Mouse (Mus musculus) monocyte, adult 2 months (primary cell): ENCODE results near the gene Ankzf1.

Source experiments
- DNase-seq, 2 experiments: peaks; one replicate each; pipeline ENCODE4 v3.0.0; 2022; ENCODE audit warnings: low spot score in 2 of 2, low read depth in 1 of 2

Ankzf1 gene

DNA sequence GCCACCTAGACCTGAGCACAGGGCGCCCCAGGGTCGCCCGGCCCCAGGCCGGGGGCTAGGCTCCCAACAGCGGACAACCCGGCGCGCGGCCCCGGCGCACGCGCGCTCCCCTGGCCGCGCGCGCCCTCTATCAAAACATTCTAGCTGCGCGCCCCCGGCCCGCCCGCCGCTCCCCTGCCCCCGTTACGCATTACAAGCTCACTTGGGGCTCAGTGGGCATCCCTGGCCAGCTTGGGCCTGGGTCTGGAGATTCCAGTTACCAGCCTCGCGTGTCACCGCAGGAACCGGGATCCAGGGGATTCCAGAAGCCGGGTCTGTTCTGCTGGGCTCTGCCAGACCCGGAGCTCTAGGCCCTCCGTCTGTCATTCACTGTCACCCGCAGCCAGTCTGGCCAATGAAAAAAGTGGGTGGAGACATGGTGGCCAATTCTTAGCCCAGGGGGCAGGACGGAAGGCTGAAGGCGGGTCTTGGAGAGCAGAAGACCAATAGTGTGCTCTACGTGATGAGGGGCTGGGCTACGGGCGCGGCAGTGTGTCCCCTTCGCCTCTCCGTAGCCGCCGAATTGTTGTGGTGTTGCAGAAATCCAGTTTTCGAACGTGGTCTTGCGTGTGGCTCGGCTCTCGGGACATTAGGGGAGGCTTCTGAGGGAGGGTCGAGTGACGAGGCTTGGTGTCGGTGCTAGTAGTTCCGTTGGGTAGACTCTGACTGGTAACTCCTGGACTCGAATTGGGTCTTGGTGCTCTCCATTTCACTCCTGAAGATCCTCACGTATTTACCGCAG is at the start of gene Ankzf1, which contains the start of gene Atg9a:
Gene Ankzf1 (plus strand): TSS at position 530 of the 781 bp plus-strand sequence.
Gene Atg9a (minus strand): TSS at position 575 of the 781 bp plus-strand sequence.
- DNase-seq: peak; percentile 90 to 93

- DNase-seq: peak; percentile 80 to 95
These were observed 49.4 kb upstream of the Ankzf1 start, which contains the start of the genes Cnppd1 and Retreg2 for GRCm38 (mm10) chr1:75142301-75143261. Cnppd1 (minus strand) TSS chr1:75142711. Retreg2 (plus strand) TSS chr1:75142778.

DNA sequence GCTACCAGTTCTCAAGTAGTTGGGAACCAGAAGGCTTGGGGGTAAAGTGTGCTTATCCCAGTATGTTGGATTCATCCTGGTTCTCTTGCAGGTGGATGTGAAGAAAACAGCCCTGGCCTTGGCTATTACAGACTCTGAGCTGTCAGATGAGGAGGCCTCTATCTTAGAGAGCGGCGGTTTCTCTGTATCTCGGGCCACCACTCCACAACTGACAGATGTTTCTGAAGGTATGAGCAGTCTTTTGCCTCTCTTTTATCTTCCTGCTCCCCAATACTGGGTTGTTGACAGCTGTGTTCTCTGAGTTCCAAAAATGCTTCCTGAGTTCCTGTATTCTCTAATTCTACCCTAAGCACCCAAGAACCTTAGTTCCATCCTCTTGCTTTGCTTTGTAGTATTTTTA is 46.4 kb upstream of the Ankzf1 start:
- DNase-seq: no peak

GRCm38 (mm10) chr1:75147411-75148135 is 44.4 kb upstream of the Ankzf1 start:
- no peak for DNase-seq

- DNase-seq: no peak
These were observed 43.2 kb upstream of the Ankzf1 start for GRCm38 (mm10) chr1:75148727-75149126.

DNA sequence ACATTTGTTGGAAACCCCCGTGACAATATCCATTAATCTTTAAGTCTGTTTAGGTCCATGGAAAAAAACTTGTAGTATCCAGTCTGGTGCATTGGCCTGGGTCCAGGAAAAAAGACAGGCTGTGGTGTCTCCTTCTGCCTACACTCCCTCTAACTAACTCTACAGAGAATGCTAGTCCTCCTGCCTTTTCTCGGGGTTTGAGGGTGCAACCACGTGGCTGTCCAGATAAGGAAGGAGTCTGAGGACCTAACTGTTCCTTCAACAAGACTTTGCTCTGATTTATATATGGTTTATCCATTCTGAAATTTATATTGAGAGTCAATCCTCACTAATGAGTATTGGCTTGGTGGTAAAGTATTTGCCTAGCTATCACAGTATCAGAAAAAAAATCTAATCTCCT is 36.1 kb upstream of the Ankzf1 start:
- no peak for DNase-seq

DNA sequence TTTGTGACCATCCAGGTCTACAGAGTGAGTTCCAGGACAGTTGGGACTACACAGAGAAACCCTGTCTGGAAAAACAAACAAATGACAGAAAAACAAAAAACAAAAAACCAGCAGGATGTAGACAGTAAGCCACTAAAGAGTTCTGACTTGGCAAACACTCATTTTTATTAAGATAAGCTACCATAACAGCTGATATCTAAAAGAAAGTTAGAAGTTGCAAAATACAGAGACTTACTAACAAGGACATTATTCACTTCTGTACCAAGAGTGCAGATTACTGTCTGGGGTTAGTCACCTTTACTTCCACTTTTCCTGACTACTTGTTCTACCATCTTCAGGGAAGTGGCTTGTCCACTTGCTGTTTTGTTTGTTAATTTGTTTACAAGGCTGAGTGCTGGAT is 33.0 kb upstream of the Ankzf1 start:
- DNase-seq: no peak

GRCm38 (mm10) chr1:75159540-75160255 is 32.3 kb upstream of the Ankzf1 start:
- no peak for DNase-seq

DNA sequence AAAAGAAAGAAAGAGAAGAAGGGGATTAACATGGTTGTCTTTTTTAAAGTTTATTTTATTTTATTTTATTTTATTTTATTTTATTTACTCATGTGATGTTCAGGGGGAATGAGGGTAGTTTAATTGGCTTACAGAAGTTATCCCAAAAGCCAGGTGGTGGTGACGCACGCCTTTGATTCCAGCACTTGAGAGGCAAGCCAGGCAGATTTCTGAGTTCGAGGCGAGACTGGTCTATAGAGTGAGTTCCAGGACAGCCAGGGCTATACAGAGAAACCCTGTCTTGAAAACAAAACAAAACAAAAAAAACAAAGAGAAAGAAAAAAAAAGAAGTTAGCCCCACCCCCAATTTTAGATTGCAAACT is 31.7 kb upstream of the Ankzf1 start:
- no peak for DNase-seq

DNA sequence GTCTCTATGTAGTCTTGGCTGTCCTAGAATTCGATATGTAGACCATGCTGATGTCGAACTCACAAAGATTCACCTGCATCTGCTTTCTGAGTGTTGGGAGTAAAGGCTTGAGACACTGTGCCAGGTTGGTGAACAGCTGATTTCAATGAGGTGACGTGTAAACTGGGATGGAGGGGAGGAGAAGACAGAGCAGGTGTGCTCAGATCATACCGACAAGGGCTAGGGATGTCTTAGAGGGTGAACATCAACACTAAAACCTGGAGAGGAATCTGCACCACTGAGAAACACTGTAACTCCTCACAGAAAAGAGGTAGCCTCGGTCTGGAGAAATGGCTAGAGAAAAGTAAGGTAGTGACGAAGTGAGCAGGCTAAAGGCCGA is 23.9 kb upstream of the Ankzf1 start:
- DNase-seq: no peak

- peak; percentile 78 to 90 for DNase-seq
These were observed 23.2 kb upstream of the Ankzf1 start, which contains the start of gene Zfand2b for GRCm38 (mm10) chr1:75168472-75169464. Zfand2b (plus strand) TSS chr1:75168646.

DNA sequence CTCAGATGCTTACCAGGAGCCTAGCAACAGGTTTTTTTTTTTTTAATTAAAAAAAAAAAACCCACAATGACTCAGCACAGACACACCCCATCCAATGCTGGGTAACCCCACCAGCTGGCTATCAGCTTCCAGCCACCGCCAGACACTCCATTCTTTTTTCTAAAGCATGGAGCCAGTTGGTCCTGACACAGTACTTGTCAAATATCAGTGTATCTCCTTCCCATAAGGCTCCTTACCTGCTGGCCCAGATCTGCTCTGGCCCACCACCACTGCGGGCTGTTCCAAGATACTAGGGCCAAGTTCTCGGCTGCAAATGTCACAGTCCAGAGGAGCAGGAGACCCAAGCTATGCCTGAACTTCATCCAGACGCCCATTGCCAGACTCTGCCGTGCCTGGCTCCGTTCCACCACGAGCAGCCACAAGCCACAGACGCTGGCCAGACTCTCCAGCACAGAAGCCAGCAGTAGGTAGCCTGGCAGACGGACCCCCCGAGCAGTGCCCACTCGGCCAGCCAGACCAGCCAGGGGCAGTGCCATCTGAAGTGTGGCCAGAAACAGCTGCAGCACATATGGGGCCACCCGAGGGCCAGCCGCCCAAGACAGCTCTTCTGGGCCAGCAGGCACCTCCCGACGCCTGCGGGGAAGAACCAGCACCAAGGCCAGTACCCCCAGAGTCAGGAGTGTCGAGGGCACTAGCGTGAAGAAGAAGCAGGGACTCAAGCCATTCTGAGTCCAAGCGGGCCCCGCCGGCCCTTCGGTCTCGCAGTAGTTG is 12.4 kb upstream of the Ankzf1 start:
- DNase-seq: no peak

GRCm38 (mm10) chr1:75180105-75180590 is 11.8 kb upstream of the Ankzf1 start, which contains the start of gene Abcb6:
Abcb6 (minus strand) TSS chr1:75180392.
- DNase-seq: peak in 1 of 2 experiments; percentile 63

DNA sequence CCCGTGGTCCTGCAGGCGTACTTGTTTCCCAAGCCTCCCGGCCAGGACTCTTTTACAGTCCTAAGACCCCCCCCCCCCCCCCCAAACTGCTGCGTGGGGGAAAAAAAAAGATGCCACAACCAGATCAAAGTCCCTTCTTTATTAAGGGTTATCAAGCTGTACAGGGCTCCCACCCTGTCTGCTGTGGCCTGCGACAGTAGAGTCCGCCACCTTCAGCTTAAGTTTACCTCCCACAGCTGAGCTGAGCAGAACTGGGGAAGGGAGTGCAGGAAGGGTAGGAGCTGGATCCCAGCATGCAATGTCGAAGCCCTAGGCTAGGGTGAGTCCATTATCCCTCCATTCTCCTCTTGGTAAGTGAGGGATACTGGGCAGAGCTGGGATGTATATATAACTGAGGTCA is 11.2 kb upstream of the Ankzf1 start:
- no peak for DNase-seq

GRCm38 (mm10) chr1:75181377-75181870 is 10.5 kb upstream of the Ankzf1 start:
- no peak for DNase-seq

GRCm38 (mm10) chr1:75182160-75182559 is 9.8 kb upstream of the Ankzf1 start:
- DNase-seq: no peak

GRCm38 (mm10) chr1:75185495-75185894 is 6.5 kb upstream of the Ankzf1 start:
- DNase-seq: no peak

DNA sequence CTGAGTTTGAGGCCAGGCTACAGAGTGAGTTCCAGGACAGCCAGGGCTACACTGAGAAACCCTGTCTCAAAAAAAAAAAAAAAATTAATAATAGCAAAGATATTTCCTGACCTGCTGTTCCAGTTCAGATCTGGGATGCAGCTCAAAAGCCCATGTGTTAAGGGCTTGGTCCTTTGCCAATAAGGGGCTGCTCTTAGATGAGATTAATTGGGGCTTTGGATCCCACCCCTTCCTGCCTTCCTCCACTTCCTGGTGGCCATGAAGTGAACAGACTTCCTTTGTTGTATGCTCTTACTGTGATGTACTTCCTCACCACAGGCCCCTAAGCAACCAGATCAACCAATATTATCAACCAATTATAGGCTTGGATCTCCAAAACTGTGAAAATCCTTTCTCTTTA is 4.8 kb upstream of the Ankzf1 start:
- DNase-seq: no peak
